Mouse (Mus musculus): ENCODE data around the gene Cbfa2t3. TPM values are rescaled to one million over a fixed set of nuclear protein-coding genes. Genes with fewer than 3 reads are reported as not detected.

Cbfa2t3 gene
- polyA plus RNA-seq, 1 experiment from 2014 or later: 5.9 TPM

DNA sequence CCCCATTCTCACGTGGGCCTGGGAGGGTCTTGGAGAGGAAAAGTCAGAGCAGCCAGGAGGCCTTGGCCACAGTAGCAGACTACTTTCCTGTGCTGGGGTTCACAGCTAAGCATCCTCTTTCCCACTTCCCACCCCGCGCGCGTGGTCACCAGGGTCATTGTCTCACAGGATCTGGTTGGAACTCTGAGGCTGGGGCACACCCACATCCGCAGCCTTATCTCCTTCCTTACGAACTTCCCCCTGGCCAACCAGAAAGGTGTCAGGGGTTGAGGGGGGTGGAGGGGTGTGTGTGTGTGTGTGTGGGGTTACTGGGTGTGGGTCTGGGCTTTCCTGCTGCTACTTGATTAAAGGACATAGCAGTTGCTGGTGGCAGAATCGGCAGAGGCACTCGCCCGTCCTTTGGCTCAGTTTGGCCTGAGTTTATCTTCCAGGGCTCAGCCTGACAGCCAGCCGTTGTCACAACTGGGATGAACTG, 13.0 kb upstream of the Cbfa2t3 start:
- Histone ChIP-seq H3K27ac (ENCODE audit: low read depth, low read length) (no peak overlapping the region), H3K9ac (ENCODE audit: low read depth, low read length) (no peak overlapping the region), H3K4me2 (replicated peaks; ENCODE audit: low read depth) (no peak overlapping the region), H3K9me3 (ENCODE audit: control insufficient read depth) (no peaks in the 10 kb centered on the region), H3K36me3 (ENCODE audit: control insufficient read depth, insufficient read depth) (no peaks in the 10 kb centered on the region), H3K27me3 (replicated peaks; ENCODE audit: control insufficient read depth, insufficient read depth, low read length) (no peaks in the 10 kb centered on the region), H3K4me3 (ENCODE audit: low read depth, low read length) (no peak overlapping the region), H3K4me1 (replicated peaks; ENCODE audit: control insufficient read depth, insufficient read depth, low read length) (no peaks in the 10 kb centered on the region)
- no peak for ATAC-seq
- TF ChIP-seq CTCF (IDR thresholded peaks at IDR 0.05; ENCODE audit: low read depth): no peak
- WGBS: 40% methylated on average over 11 of the region's 11 CpGs

- WGBS: 81% methylated on average over 3 of the region's 3 CpGs
- H3K36me3 ChIP-seq (ENCODE audit: control insufficient read depth, insufficient read depth): no peaks in the 10 kb centered on the region
- H3K4me3 ChIP-seq (ENCODE audit: low read depth, low read length): no peak overlapping the region
- H3K9ac ChIP-seq (ENCODE audit: low read depth, low read length): no peak overlapping the region
- H3K27me3 ChIP-seq (replicated peaks; ENCODE audit: control insufficient read depth, insufficient read depth, low read length): no peaks in the 10 kb centered on the region
- no peaks in the 10 kb centered on the region for H3K9me3 ChIP-seq (ENCODE audit: control insufficient read depth)
- no peak overlapping the region for H3K4me2 ChIP-seq (replicated peaks; ENCODE audit: low read depth)
- ATAC-seq: no peak
- no peaks in the 10 kb centered on the region for H3K4me1 ChIP-seq (replicated peaks; ENCODE audit: control insufficient read depth, insufficient read depth, low read length)
- no peak for TF ChIP-seq CTCF (IDR thresholded peaks at IDR 0.05; ENCODE audit: low read depth)
- H3K27ac ChIP-seq (ENCODE audit: low read depth, low read length): no peak overlapping the region
These were observed 12.6 kb upstream of the Cbfa2t3 start for GRCm38 (mm10) chr8:122711480-122711879.

GRCm38 (mm10) chr8:122709340-122710111, 10.6 kb upstream of the Cbfa2t3 start:
- H3K9ac ChIP-seq (ENCODE audit: low read depth, low read length): no peak overlapping the region
- no peak overlapping the region for H3K27ac ChIP-seq (ENCODE audit: low read depth, low read length)
- H3K9me3 ChIP-seq (ENCODE audit: control insufficient read depth): no peaks in the 10 kb centered on the region
- no peak overlapping the region for H3K4me3 ChIP-seq (ENCODE audit: low read depth, low read length)
- H3K27me3 ChIP-seq (replicated peaks; ENCODE audit: control insufficient read depth, insufficient read depth, low read length): no peaks in the 10 kb centered on the region
- no peaks in the 10 kb centered on the region for H3K36me3 ChIP-seq (ENCODE audit: control insufficient read depth, insufficient read depth)
- TF ChIP-seq CTCF (IDR thresholded peaks at IDR 0.05; ENCODE audit: low read depth): peak; percentile 36; the same call in 1 of the 2 replicates
- H3K4me2 ChIP-seq (replicated peaks; ENCODE audit: low read depth): no peak overlapping the region
- peaks cover 5% of the 10 kb centered on the region; the same call in 1 of the 2 replicates for H3K4me1 ChIP-seq (replicated peaks; ENCODE audit: control insufficient read depth, insufficient read depth, low read length)
- WGBS: 47% methylated on average over 26 of the region's 26 CpGs
- no peak for ATAC-seq

- Histone ChIP-seq H3K36me3 (ENCODE audit: control insufficient read depth, insufficient read depth) (no peaks in the 10 kb centered on the region), H3K9ac (ENCODE audit: low read depth, low read length) (no peak overlapping the region), H3K27ac (ENCODE audit: low read depth, low read length) (no peak overlapping the region), H3K4me2 (replicated peaks; ENCODE audit: low read depth) (no peak overlapping the region), H3K4me1 (replicated peaks; ENCODE audit: control insufficient read depth, insufficient read depth, low read length) (peaks cover 5% of the 10 kb centered on the region; the same call in 1 of the 2 replicates), H3K9me3 (ENCODE audit: control insufficient read depth) (no peaks in the 10 kb centered on the region), H3K27me3 (replicated peaks; ENCODE audit: control insufficient read depth, insufficient read depth, low read length) (no peaks in the 10 kb centered on the region), H3K4me3 (ENCODE audit: low read depth, low read length) (no peak overlapping the region)
- no peak for ATAC-seq
- WGBS: 61% methylated on average over 4 of the region's 4 CpGs
- TF ChIP-seq CTCF (IDR thresholded peaks at IDR 0.05; ENCODE audit: low read depth): no peak
These were observed 8.3 kb upstream of the Cbfa2t3 start for GRCm38 (mm10) chr8:122707184-122707583.

DNA sequence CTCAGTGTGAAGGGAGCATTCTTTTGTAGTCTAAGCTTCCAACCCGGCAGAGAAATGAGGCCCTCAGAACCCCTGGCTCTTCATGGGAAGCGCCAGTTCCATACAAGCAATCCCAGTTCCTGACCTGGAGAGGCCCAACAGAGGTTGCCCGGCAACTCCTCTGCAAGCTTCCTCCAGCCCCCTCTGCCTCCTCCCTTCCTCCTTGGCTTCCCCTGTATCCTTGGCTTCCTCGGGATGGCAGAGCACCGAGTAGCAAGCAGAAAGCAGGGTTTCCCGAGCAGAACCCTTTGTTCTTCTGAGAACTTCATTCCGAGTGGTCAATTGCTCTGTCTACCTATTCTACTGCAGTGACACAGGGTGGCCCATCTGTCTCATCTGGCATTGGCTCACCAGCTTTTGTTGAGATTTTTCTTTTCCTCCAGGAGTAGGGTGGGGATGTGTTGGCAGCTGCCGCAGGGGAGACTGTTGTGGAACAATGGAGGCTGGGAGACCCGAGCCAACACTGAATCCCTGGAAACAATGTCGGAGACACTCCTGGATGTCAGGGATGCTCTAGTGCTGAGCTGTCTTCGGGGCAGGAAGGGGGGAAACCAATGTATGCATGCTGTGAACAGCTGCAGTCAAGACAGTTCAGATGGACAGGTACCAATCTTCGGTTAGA, 7.1 kb upstream of the Cbfa2t3 start:
- Histone ChIP-seq H3K27ac (ENCODE audit: low read depth, low read length) (no peak overlapping the region), H3K9ac (ENCODE audit: low read depth, low read length) (no peak overlapping the region), H3K4me2 (replicated peaks; ENCODE audit: low read depth) (no peak overlapping the region), H3K36me3 (ENCODE audit: control insufficient read depth, insufficient read depth) (no peaks in the 10 kb centered on the region), H3K27me3 (replicated peaks; ENCODE audit: control insufficient read depth, insufficient read depth, low read length) (no peaks in the 10 kb centered on the region), H3K9me3 (ENCODE audit: control insufficient read depth) (no peaks in the 10 kb centered on the region), H3K4me1 (replicated peaks; ENCODE audit: control insufficient read depth, insufficient read depth, low read length) (peaks cover 5% of the 10 kb centered on the region; the same call in 1 of the 2 replicates), H3K4me3 (ENCODE audit: low read depth, low read length) (no peak overlapping the region)
- TF ChIP-seq CTCF (IDR thresholded peaks at IDR 0.05; ENCODE audit: low read depth): no peak
- no peak for ATAC-seq
- WGBS: 46% methylated on average over 12 of the region's 12 CpGs

DNA sequence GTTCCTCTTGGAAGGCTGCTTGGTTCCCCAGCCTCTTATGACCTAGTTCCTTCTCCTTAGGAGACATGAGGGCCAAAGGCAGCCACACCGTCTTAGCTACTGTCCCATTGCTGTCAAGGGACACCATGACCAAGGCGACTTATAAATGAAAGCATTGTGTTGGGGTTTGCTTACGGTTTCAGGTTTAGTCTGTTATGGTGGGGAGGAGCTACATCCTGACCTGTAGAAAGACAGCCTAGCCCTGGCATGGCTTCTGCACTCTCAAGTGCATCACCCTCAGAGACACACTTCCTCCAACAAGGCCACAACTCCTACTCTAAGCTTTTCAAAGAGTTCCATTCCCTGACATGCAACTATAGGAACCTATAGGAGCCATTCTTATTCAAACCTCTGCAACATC, 5.7 kb upstream of the Cbfa2t3 start:
- H3K4me1 ChIP-seq (replicated peaks; ENCODE audit: control insufficient read depth, insufficient read depth, low read length): peaks cover 5% of the 10 kb centered on the region; the same call in 1 of the 2 replicates
- H3K4me3 ChIP-seq (ENCODE audit: low read depth, low read length): no peak overlapping the region
- WGBS: 84% methylated on average over 3 of the region's 3 CpGs
- no peaks in the 10 kb centered on the region for H3K36me3 ChIP-seq (ENCODE audit: control insufficient read depth, insufficient read depth)
- H3K9me3 ChIP-seq (ENCODE audit: control insufficient read depth): no peaks in the 10 kb centered on the region
- H3K27me3 ChIP-seq (replicated peaks; ENCODE audit: control insufficient read depth, insufficient read depth, low read length): no peaks in the 10 kb centered on the region
- no peak for TF ChIP-seq CTCF (IDR thresholded peaks at IDR 0.05; ENCODE audit: low read depth)
- H3K27ac ChIP-seq (ENCODE audit: low read depth, low read length): no peak overlapping the region
- ATAC-seq: no peak
- no peak overlapping the region for H3K9ac ChIP-seq (ENCODE audit: low read depth, low read length)
- no peak overlapping the region for H3K4me2 ChIP-seq (replicated peaks; ENCODE audit: low read depth)
